Mouse (Mus musculus) liver, embryonic 18 days (tissue): ENCODE results near the gene Gm28043. TPM values are rescaled to one million over a fixed set of nuclear protein-coding genes. Genes with fewer than 3 reads are reported as not detected.

Source experiments
- polyA plus RNA-seq: library from polyadenylated mRNA; depleted of rRNA; stranded (reverse); fragments of >200 nt; gene quantifications from 2 replicates; pipeline ENCODE4 v1.2.3, GENCODE M21; 2012; rRNA removed

Gene Gm28043
- polyA plus RNA-seq: 1.6 and 1.9 TPM in 2 replicates

DNA sequence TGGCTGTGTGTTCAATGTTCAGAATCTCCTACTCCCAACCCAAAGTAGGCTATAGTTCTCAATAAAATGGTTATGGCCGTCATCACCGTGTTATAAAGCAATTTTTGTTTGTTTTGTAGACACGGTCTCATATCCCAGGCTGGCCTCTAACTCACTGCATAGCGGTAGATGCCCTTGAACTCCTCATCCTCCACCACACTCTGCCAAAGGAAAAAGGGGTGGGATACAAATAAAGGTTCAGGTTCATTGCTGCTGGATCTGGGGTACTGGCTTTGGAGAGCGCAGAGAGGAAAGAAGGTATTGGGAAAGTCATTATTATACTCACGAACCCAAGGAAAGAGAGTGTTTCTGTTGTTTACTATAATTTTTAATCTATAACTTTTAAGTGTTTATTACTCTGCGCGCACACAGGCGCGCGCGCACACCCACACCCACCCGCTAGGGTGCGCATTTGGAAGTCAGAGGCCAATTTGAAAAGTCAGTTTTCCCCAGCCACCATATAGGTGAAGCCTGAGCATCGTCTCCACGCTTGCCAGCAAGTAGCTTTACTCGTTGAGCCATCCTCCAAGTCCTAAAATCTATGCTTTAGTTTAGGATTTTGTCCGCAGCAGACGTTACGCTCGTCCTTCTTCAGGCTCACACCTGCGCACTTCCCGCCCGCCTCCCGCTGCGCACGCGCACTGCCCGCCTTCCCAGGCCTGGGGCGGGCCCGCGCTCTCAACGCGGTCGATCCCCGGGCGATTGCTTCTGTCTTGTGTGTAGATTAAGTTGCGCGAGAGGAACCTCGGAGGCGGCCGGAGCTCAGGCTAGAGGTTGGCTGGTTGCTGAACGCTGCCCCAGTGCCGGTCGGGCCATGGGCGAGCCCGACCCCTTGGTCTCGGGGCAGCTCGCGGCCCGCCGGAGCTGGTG, at the start of gene Gm28043, which contains the start of gene Rnf8:
Gene Gm28043, plus strand, starts transcription at position 762 of the 909 bp plus-strand sequence.
Gene Rnf8, plus strand, starts transcription at position 676 of the 909 bp plus-strand sequence.

DNA sequence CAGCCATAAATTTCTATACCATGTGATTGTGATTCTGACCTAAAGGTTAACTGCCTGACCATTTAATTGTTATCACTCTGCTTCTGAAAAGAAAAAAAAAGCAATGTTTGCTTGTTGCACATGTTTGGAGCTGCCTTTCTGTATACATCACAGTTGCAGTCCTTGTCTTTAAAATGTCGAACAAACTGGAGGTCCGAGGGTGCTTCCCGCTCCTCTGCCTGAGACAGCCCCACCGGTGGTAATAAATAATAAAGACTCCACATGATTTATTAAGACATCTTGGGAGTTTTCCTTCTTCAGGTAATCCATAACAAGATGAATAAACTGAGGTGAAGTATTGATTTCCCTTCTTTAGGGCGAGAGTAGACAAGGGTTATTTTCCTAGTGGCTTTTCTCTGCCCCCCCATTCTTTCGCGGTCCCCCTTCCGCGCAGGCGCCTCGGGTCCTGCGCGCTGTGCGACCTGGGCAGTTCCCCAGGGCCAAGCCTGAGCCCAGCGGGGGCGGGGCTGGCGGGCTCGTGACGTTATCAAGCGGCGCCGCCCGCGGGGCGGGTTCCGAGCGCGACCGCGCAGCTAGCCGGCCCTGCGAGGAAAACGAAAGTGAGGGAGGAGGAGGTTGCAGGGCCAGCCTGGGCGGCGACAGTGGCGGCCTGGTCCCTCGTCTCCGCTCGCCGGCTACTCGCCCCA, 45.5 kb downstream of the Gm28043 start, which contains the start of gene Cmtr1:
Gene Cmtr1, plus strand, starts transcription at position 520 of the 686 bp plus-strand sequence.

DNA sequence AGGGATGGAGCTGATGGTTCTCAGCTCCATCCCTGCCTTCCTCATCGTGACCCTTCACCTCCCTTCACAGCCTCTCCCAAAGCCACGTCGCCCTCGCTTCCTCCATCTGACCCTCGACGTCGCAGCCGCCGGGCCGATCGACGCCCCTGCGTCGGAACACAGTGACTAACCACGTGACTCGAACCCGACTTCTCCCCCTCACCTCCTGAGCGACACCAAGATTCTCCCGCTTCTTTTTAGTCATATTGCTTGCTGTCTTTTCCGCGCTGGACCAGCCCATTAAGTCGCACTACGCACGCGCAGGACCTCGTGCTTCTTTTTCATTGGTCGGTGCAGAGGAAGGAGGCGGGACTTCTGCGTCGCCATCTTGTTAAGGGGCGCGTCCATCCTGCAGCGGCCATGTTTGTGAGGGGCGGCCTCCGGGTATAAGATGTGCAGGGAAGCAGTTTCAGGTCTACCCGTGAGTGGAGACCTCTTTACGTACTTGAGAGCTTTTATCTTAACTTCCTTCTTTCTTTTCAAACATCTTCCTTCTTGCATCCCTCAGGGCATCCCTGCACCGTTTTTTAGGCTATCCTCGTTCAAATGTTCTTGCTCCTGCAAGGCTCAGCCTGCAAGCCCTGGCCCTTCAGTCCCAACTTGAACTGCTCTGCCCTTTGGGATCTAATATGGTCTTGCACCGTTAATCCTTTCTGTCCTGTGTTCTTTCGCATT, 102.2 kb downstream of the Gm28043 start, which contains the start of gene Ccdc167:
Gene Ccdc167, minus strand, starts transcription at position 313 of the 714 bp plus-strand sequence.

Other genes starting within 250 kb of the Gm28043 start
- gene Pim1, start 124.1 kb upstream of the Gm28043 start, polyA plus RNA-seq: 49.7 and 60.0 TPM in 2 replicates
- gene Gm17657, start 65.2 kb upstream of the Gm28043 start, polyA plus RNA-seq: not detected in 2 replicates
- 3.3 and 3.7 TPM in 2 replicates for gene Tbc1d22b, start 65.1 kb upstream of the Gm28043 start, polyA plus RNA-seq
- 0.04 TPM in 1 of 2 replicates, not detected in the other for gene Tmem217, start 62.5 kb upstream of the Gm28043 start, polyA plus RNA-seq
- gene Rnf8, start 86 bp upstream of the Gm28043 start, polyA plus RNA-seq: 14.1 and 14.9 TPM in 2 replicates
- 24.5 and 28.2 TPM in 2 replicates for gene Cmtr1, start 45.7 kb downstream of the Gm28043 start, polyA plus RNA-seq
- gene Ccdc167, start 102.2 kb downstream of the Gm28043 start, polyA plus RNA-seq: 7.6 and 8.9 TPM in 2 replicates